Mouse (Mus musculus) testis, adult 2 months (tissue): ENCODE data around the gene Itga6. TPM values are rescaled to one million over a fixed set of nuclear protein-coding genes. Genes with fewer than 3 reads are reported as not detected.

Experiments
- H3K27ac ChIP-seq: fragments of 200-500 bp; 2 replicates; pipeline ENCODE4 v1.5.1; 2012; ENCODE audit warnings: low read depth, low read length; ENCODE audit not compliant: control insufficient read depth, insufficient read depth
- H3K27me3 ChIP-seq: fragments of 200-500 bp; 2 replicates; pipeline ENCODE4 v1.6.1; 2012; ENCODE audit warnings: mild to moderate bottlenecking, low read length, moderate library complexity; ENCODE audit not compliant: control insufficient read depth, insufficient read depth
- H3K36me3 ChIP-seq: fragments of 200-500 bp; 2 replicates; pipeline ENCODE4 v1.6.1; 2012; ENCODE audit warnings: mild to moderate bottlenecking, low read length; ENCODE audit not compliant: control insufficient read depth, insufficient read depth
- H3K4me1 ChIP-seq: fragments of 200-500 bp; 2 replicates; pipeline ENCODE4 v1.6.1; 2012; ENCODE audit warnings: low read length; ENCODE audit not compliant: control insufficient read depth, insufficient read depth
- H3K4me3 ChIP-seq: fragments of 200-500 bp; 2 replicates; pipeline ENCODE4 v1.5.1; 2012; ENCODE audit warnings: low read depth, mild to moderate bottlenecking, low read length, moderate library complexity, mixed read lengths; ENCODE audit not compliant: control insufficient read depth
- CTCF ChIP-seq: fragments of 200-500 bp; IDR thresholded peaks from 2 replicates; pipeline ENCODE4 v1.5.1; 2012; ENCODE audit warnings: low read depth, mild to moderate bottlenecking, inconsistent platforms, low read length, moderate library complexity; ENCODE audit not compliant: control insufficient read depth, insufficient read depth, insufficient replicate concordance
- POLR2A ChIP-seq: fragments of 200-500 bp; IDR thresholded peaks from 2 replicates; pipeline ENCODE4 v1.6.1; 2012; ENCODE audit warnings: low read depth, mild to moderate bottlenecking, inconsistent platforms, low read length, moderate library complexity; ENCODE audit not compliant: control insufficient read depth
- polyA plus RNA-seq: library from polyadenylated mRNA; depleted of rRNA; stranded (reverse); fragments of >200 nt; gene quantifications from 2 replicates; pipeline ENCODE4 v1.2.3, GENCODE M21; 2012

Itga6 gene
- polyA plus RNA-seq, 1 experiment: 5.2 TPM

DNA sequence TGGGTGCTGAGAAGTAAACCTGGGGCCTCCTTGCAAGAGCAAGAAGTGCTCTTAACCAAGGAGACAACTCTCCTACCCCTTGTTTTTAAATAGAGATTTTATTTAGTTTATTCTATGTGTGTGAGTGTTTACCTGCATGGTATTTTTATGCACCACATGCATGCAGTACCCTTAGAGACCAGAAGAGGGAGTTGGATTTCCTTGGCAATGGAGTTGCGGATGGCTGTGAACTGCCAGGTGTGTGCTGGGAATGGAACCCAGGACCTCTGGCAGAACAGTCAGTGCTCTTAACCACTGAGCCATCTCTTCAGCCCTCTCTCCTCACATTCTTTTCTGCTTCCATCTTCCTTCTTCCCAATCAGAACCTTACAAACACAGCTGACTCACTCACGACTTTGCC, 9.2 kb upstream of the Itga6 start:
- H3K4me1 ChIP-seq: no peaks in the 10 kb centered on the region; the same call in 1 of the 2 replicates
- H3K4me3 ChIP-seq: no peak overlapping the region
- no peaks in the 10 kb centered on the region for H3K36me3 ChIP-seq
- H3K27me3 ChIP-seq: no peaks in the 10 kb centered on the region
- no peak overlapping the region for H3K27ac ChIP-seq
- no peak for TF ChIP-seq POLR2A
- TF ChIP-seq CTCF: no peak; the same call in 1 of the 2 replicates

DNA sequence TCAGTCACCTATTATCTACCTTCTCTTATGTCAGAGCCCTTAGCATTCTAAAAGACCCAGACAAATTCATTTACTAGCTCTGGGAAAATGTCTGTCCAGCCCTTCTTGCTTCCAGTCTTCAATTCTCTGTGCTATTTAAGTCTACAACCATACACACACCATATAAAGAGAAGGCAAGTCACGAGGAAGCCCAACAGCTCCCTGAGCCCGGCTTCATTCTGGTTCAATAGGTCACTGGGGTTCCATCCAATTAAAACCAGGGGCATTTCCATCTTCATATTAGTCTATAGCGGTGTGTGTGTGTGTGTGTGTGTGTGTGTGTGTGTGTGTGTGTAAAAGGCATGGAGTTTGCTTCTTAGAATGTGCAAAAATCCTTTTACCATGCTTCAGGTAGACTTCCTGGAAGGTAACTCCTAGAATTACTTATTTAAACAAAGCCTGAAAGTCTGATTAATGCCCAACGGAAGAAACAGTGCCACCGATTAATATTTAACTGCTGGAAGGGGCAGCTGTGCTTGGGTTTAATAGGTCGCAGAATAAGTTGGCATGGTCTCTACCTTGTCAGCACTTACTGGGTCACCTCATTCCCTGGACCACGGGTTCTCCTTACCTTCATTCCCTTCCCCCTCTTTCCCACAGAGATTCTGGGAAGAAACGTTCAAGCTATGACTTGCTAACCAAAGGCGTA, 6.1 kb upstream of the Itga6 start:
- Histone ChIP-seq H3K27me3 (no peaks in the 10 kb centered on the region), H3K36me3 (no peaks in the 10 kb centered on the region), H3K4me3 (no peak overlapping the region), H3K27ac (no peak overlapping the region), H3K4me1 (no peaks in the 10 kb centered on the region; the same call in 1 of the 2 replicates)
- TF ChIP-seq CTCF (no peak), POLR2A (no peak)

DNA sequence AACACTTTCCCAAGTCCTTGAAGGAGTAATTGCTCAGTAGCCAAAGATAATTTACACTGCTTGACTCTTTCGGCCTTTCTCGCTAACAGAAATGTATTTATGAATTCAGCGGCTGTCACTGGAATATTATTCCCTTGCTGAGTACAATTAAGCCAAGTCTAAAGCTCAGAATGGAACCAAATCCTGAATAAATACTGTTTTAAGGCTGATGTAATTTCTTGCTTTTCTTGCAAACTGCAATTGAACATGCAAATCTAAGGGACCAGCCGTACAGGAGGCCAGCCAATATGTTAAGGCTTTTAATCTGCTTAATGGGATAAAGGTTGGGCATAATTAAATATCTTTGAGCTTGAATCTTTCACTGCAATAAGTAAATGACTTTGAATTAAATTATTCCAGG, 2.9 kb upstream of the Itga6 start:
- Histone ChIP-seq H3K27ac (no peak overlapping the region), H3K4me3 (no peak overlapping the region), H3K4me1 (no peaks in the 10 kb centered on the region), H3K36me3 (no peaks in the 10 kb centered on the region), H3K27me3 (no peaks in the 10 kb centered on the region)
- no peak for TF ChIP-seq CTCF
- TF ChIP-seq POLR2A: no peak

DNA sequence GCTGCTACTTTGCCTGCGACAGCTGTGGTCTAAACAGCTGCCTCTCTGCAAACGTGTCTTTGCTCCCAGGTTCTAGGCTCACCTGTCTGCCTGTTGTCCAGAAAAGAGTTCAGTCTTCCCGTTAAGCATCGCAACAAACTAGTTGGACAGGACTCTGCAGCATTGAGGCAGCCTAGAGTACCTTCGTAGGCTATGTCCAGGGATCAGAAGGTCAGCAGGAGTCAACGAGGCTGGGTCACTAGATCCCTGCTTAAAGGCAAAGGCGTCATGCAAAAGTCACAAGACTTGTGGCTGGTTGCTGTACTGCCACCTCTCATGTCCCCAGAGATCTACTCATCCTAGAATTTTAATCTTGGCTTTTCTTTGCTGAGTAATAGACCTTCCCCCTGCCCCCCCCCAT, 2.0 kb upstream of the Itga6 start:
- Histone ChIP-seq H3K4me3 (no peak overlapping the region), H3K4me1 (no peaks in the 10 kb centered on the region), H3K36me3 (no peaks in the 10 kb centered on the region), H3K27me3 (no peaks in the 10 kb centered on the region), H3K27ac (no peak overlapping the region)
- TF ChIP-seq POLR2A (no peak), CTCF (no peak)

DNA sequence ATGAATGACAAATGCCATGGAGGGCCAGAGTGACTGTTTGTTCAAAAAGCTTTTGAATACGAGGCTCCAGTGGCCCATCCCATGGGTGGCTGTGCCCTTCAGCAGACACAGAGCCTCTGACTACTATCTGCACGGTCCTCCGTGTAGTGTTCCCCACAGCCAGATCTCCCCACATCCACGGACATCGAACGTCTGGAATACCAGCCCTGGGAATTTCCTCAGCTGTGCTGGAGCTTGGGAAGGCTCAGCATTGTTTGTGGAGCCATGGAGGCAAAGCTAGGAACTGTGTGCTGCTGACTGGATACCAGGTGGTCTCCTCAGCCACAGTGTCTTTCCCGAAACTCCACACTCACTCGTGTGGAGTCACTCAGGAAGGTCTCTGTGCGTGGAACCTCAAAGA, 1.1 kb upstream of the Itga6 start:
- Histone ChIP-seq H3K36me3 (no peaks in the 10 kb centered on the region), H3K27ac (no peak overlapping the region), H3K4me3 (no peak overlapping the region), H3K4me1 (no peaks in the 10 kb centered on the region), H3K27me3 (no peaks in the 10 kb centered on the region)
- TF ChIP-seq POLR2A (no peak), CTCF (no peak)

DNA sequence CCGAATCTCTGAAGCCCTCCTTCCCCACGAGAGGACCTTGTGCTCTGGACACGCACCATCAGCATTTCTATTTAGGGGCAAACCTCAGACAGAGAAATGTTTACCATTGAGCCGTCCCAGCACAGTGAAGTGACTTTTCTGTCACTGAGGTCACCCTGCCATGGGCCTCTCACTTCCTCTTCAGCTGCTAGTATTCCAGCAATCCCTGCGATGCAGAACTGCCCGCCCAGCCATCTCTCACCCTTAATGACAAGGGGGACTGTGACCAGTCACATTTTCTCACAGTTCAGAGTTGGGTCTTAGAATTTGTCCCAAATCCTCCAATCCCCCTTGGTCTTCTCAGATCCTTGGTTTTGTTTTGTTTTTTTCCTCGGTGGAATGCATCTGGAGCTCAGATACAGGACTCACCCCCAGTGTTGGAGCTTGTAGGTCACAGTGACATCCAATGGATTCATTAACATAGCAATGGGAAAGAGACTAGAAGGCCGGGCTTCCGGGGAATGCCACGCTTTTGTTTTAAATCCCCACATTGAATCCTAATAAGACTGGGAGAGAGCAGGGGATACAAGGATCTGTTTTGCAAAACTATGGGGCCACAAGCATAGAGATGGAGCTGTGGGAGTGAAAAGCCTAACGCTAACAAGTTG, 432 bp upstream of the Itga6 start:
- Histone ChIP-seq H3K4me1 (no peaks in the 10 kb centered on the region), H3K27ac (no peak overlapping the region), H3K36me3 (no peaks in the 10 kb centered on the region), H3K27me3 (no peaks in the 10 kb centered on the region), H3K4me3 (no peak overlapping the region)
- TF ChIP-seq POLR2A (no peak), CTCF (no peak)

DNA sequence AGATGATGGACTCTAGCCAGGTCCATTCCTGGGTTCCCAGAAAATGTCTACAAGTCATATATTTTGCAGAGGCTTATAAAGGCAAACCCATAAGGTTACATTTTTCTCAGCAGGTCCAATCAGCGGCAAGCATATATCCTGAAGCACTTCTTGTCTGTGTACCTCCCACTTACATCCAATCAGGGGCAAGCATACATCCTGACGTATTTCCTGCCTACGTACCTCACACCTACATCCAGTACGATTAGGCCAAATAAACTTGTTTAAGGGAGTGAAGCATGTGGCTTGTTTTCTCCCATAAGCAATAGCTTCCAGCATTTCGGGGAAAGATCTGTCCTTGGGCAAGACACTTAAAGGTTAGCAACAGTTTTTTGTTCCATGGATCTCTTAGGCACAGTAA, 3.0 kb downstream of the Itga6 start:
- no peaks in the 10 kb centered on the region for H3K27me3 ChIP-seq
- H3K4me1 ChIP-seq: peaks cover 4% of the 10 kb centered on the region
- H3K4me3 ChIP-seq: no peak overlapping the region
- no peak overlapping the region for H3K27ac ChIP-seq
- TF ChIP-seq CTCF (no peak), POLR2A (no peak)
- no peaks in the 10 kb centered on the region for H3K36me3 ChIP-seq
